Mouse (Mus musculus) layer of hippocampus, postnatal 10 days (tissue): ENCODE results near the gene Gm14403. TPM values are rescaled to one million over a fixed set of nuclear protein-coding genes. Genes with fewer than 3 reads are reported as not detected.

Experiments used
- total RNA-seq, 2 experiments: library from RNA; stranded (reverse); gene quantifications; 2 replicates each; pipeline ENCODE4 v1.2.3; 2021

Gm14403 gene
- total RNA-seq, 2 experiments from 2014 or later: 28.2 to 29.1 TPM

Other genes starting within 250 kb of the Gm14403 start
- 1 to 10 TPM; 1.3 TPM for gene Gm14409, start 231.2 kb upstream of the Gm14403 start, total RNA-seq
- gene Gm14412, start 173.9 kb upstream of the Gm14403 start, total RNA-seq: 1 to 10 TPM; 2.2 to 2.8 TPM
- gene Gm14418, start 99.9 kb upstream of the Gm14403 start, total RNA-seq: 10 to 100 TPM; 31.6 to 37.6 TPM
- gene Zfp970, start 33.5 kb upstream of the Gm14403 start, total RNA-seq: 10 to 100 TPM; 28.7 to 30.8 TPM
- not detected for gene Gm14406, start 80.0 kb downstream of the Gm14403 start, total RNA-seq